Mouse (Mus musculus) adrenal gland, postnatal 4 days (tissue): ENCODE measurements around the gene Kcnq1. TPM values are rescaled to one million over a fixed set of nuclear protein-coding genes. Genes with fewer than 3 reads are reported as not detected.

ENCODE experiments used
- DNase-seq, 2 experiments: peaks; one replicate each; pipeline ENCODE4 v3.0.0; 2021 to 2022; ENCODE audit warnings: low spot score in 2 of 2, mixed read lengths in 2 of 2
- total RNA-seq, 2 experiments: library from RNA; stranded (reverse); gene quantifications; 2 replicates each; pipeline ENCODE4 v1.2.3; 2021

The Kcnq1 gene
- total RNA-seq, 2 experiments from 2014 or later: 3.4 to 5.6 TPM

DNA sequence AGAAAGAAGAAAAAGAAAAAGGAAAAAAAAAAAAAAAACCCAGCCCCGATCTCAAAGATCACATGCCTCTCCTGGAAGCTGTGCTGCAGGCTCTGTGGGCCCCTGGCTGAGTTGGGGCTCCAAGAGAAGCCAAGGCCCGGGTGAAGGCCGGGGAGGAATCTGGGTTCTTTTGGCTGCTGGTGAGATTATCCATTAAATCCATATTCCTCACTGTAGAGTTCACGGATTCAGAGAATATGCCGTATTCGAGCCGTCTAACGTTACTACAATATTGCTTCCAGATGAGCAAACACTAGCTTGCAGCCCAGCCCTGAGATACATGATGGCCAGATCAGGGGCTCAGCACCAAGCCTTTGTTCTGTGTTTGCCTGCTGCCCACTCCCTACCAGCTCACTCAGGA lies 204.7 kb downstream of the Kcnq1 start:
- no peak for DNase-seq

DNA sequence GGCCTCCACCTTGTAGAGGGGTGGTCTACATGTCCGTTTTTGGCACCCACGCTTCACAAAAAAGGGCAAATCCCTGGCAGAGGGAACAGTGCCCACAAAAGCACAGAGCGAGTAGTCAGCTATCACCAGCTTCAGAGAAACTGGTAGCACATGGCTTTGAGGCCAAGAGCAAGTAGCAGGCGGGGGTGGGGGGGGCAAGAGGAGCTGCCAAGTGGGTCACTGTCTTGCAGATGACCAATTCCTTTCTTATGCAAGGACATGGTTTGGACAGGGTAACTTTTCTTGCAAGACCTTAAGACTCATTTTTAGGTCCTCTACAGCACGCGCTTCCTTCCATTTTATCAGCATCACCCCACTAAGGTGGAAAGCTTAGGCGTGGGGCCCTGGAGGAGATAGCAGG lies 205.3 kb downstream of the Kcnq1 start:
- DNase-seq: no peak

DNA sequence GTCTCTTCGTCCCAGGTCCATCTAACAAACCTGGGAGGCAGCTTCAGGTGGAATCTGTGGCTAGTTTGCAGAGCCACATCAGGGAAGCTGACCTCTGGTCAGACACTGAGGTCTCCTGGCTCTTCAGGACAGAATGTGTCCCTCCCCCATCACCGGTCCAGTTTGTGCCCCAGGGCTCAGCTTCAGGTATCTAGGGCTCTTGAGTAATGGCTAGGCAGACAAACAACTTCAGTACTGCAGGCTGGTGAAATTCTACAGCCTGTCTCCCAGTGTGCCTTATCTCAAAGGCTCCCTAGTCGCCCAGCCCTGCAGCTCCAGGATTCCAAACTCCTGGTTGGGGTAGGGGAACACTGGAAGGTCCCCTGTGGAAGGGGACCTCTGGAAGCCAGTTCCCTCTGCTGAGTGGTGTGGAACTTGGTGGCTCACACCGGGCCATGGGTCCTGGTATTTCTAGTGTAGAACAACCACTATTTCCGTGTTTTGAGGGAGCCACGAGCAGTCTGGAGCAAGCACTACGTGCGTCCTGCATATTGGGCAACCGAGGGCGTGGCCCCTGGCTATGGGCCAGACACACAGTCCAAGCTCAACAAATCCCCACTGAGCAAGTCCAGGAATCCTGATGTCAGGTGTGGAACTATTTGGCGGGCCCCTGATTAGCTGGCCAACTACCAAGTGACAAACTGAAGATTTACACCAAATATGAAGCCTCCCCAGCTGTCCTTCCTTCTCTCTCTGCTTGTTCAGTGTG lies 207.6 kb downstream of the Kcnq1 start:
- DNase-seq: peak in 1 of 2 experiments; percentile 31

DNA sequence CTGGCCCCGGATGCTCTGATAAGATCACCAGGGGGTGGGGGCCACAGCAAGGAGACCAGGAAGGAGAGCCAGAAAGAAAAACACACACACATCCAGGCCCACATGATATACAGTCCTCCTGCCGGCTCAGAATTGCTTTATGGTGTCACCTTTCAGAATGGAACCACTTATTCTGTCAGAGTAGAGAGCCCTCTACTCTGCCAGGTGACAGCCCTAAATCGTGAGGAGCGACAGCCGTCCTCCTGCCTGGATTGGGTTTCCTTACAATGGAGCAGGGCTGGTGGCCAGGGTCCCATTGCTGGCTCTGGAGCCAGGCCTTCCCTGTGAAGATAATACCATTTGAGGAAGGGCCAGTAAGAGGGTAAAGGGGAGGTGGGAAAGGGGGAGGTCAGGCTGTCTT lies 212.3 kb downstream of the Kcnq1 start:
- no peak for DNase-seq

DNA sequence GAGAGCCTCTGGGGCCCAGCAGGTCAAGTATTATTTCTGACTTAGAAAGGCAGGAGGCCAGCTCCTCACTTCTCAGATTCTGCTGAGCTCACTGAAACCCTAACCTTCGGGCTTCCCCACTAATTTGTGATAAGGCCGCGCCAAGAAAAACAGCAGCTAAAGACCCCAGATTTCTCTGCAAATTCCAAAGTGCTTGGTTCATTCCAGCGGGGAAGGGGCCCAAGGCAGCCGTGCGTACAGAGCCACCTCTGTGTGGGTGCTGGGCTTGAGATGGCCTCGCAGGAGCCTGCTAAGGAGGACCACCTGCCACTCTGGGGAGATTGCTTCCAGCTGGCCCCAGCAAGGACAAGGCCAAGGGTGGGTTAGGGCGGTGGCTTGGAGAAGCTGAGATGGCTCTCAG lies 214.2 kb downstream of the Kcnq1 start:
- no peak for DNase-seq

DNA sequence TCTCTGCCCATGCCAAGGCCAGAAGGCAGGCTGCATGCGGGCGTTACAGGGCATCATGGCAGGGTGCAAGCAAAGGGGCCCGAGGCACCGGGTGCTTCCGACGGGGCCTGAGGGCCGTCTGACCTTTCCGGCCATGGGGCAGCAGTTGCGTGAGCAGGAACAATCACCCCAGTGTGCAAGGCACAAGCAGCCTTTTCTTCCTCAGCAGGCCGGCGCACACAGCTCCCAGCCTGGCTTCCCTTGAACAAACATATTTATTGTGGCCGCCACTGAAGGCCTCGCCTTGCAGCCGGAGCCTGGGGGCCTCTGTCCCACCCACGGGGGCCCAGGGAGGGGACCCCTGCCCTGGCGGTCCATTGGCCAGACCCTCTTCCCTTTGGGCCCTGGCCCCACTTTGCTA lies 218.9 kb downstream of the Kcnq1 start:
- DNase-seq: no peak

DNA sequence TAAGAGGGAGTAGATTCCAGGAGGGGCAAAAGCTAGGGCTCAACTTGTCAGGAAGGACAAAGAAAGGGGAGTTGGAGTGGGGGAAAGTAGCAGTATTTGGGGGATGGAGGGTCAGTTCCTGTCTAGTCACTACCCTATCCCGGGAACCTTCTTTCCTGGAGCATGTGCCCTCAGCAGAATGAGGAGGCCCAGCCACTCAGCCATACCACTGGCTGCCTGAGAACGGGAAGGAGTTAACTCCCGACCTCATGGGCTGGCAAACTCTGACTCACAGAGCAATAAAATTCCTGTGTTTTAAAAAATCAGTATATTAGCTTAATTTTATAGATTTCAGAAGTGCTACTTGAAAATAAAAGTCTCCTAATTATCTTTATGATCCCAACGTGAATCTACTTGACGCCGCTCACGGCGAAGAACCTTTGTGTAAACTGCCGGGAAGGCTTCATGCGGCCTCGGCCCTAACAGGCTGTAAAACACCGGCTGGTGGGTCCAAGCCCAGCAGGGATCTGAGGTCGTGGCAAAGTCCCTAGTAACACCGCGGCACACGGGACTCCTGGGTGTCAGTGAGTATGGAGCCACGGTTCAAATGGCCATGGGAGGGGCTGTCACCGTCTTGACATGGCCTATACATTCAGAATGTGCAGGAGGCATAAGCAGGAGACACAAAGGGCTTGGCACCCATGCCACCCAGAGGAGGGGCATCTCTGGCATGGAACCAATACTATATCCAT lies 222.2 kb downstream of the Kcnq1 start:
- DNase-seq: no peak

DNA sequence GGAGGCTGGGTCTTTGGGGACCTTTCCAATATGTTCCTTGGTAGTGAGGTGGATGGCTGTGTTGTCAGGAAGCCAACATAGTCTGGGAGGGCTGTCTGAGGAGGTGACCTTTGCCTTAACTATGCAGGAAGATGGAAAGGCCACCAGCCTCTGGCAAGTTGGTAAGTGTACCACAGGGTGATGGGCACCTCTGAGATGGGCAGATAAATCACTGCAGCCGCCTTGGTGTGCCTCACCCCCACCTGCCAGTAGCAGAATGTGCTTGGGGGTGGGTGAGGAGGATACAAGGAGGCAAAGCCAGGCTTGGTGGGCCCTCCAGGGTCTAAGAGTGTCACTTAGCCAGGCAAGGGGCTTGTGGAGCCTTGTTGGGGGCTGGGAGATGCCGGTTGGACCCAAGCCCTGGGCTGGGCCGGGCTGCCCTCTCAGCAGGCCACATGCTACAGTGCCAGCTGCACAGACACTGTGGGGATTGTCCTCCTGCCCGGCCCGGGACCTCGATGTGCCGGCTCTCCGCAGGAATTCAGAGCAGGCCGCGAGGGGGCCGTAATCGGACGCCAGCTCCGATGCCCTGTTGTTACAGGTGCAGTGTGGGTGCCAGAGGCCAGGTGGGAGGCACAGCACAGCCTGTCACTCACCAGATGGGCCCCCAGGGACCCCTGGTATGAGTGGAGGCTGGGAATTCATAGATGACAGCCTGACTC lies 223.1 kb downstream of the Kcnq1 start:
- no peak for DNase-seq

DNA sequence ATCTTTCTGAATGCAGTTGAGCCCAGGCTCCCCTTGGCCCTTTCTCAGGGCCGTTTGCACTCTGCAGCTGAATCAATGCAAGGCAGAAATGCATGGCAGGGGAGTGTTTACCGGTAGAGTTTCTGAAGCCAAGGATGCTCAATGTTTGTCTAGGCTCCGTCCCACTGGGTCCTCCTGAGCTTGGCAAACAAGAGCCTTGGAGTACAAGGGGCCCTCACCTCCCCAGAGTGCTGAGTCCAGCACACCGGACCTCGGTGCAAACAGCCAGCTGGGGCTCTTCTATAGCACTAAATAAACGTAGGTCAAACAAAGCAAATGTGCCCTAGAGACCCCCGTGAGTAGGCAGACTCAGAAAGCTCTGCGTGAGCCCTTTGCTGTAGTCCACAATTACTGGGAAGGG lies 226.9 kb downstream of the Kcnq1 start:
- no peak for DNase-seq

DNA sequence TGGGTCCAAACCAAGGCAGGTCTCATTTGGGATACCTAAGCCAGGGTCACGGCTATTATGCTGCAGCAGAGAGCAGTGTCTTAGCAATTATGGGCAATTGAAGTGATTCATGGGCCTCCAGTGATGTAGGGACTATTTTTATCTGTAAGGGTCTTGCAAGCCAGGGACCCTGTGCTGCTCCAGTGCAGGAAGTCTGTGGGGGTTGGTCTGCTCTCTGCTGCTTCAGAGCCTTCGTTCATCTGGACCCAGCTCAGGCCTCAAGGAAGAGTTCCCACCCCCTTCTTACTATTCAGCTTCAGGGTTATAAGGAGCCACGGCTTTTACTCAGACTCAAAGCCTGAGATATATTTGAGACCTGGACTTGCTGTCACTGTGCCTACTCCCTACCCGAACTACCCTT lies 227.4 kb downstream of the Kcnq1 start:
- no peak for DNase-seq

DNA sequence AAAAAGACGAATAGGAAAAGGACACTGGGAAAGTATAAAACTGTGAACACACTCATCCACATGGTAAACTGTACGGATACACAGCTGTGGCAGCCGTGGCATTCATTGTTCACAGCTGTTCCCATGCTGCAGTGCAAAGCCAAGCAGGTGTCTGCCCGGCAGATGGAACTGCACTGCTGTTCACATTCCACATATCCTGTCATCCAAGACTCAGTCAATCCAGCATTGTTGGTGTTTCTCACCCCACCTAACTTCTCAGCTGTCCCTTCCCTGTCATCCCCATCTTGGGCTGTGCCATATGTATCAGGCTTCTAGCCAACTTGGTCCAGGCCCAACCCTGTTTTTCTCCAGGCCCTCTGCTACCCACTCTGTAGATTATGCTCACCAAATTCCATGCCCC lies 232.5 kb downstream of the Kcnq1 start:
- no peak for DNase-seq

DNA sequence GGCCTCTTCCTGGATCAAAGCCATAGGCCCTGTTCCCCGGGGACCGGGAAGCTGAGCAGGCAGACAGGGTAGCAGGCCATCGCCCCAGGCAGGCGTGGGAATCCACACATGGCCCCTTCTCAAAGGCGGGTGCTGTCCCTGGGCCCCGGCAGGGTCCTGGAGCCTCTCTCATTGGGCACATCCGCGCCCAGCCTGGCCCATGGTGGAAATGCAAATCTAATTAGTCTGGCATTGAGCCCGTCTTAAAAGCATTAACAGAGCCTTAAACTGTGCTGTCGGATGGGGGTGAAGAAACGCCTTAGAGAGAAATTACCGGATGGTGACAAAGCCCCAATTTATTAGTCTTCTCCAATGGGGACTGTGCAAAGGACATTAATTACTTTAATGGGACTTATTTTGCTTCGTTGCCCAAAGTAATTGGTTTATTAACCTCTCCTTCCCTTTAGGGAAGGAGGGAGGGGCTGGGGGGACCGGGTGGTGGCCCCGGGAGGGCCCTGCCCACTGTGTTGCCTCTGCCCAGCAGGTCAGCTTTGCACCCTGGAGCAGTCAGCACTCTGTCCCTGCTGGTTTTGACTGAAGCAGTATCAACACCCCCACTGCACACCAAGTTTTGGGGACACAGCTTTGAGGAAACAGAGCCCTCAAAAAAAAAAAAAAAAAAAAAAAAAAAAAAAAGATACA lies 234.6 kb downstream of the Kcnq1 start:
- no peak for DNase-seq

DNA sequence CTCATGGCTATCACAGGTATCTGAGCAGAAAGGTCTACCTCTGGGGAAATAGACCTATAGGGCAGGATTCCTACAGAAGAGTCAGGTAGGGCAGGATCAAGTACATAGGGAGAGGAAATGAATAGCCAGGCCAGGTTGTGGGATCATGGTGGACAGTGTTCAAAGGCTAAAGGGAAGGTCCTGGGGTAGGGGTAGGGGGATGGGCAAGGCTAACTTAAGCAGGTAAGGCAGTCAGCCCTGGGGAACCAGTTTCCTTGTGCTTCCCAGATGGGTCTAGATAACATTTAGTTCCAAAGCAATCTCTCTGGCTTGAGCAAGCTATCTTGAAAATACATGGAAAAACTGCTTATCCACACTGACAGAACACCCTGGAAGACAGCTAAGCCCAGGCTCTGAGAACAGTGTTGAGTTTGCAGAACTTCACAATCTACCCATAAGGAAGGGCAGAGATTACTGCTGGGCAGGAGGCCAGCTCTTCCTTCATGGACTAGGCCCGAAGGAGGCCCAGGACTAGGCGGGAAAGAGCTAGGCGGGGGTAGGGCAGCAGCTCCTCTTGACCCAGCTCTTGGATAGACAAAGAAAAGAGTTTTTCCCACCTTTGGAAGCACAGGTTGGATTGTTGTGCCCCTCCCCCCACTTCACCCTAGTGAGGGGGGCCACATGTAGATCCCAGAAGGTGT lies 235.3 kb downstream of the Kcnq1 start:
- no peak for DNase-seq

DNA sequence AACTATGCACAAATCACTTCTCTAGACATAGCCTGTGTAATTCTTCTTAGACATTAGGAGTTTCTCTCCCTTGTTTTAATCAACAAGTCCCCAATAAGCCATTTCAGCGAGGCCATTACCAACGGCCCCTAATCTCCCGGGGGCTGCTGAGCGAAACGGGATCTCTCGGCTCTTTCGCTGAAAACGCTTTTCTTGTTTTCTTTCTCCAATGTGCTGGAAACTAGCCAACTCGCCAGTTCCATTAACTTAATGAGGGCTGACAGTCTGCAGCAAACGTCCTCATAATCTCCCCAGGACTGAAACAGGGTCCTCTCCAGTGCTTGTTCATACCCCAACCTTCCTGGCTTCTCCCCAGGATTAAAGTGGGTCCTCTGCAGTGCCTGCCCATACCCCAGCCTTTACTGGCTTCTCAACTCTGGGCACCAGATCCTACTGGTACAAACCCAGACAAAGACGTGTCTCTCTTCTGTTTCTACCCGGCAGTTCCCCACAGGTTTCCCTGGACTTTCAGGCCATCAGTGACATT lies 237.7 kb downstream of the Kcnq1 start:
- no peak for DNase-seq

DNA sequence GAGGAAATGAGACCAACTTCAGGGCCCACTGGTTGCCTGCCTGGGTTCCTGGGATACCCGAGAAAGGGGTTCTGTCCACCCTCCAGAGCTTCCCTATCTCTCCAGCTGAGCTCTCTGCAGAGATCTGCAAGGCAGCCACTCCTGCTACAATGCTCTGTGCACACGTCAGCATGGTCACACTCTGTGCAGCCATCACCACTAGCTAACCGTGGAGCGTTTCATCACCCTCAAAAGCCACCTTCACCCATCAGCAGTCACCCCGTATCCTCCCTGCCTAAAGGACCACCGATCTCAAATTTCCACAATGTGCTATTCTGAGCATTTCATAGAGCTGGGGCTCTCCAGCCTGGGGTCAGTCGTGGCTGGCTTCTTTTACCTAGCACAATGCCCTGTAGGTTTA lies 243.1 kb downstream of the Kcnq1 start:
- DNase-seq: no peak

DNA sequence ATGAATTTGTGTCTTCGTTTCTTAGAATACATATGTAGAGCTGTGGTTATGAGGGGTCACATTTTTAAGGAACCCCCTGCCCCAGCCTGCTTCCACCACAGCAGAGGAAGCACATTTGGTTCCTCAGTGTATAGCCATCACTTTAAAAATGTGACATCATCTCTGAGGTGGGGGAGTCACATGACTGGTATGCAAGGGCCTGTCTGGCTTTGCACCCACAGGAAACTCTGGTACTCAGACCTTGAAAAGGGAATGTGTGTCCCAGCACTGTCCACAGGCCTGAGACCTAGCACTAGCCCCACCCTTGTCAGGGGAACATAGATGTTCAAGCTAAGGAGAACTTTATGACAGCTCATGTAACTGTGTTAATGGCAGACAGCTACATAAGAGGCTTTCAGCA lies 243.7 kb downstream of the Kcnq1 start:
- no peak for DNase-seq

DNA sequence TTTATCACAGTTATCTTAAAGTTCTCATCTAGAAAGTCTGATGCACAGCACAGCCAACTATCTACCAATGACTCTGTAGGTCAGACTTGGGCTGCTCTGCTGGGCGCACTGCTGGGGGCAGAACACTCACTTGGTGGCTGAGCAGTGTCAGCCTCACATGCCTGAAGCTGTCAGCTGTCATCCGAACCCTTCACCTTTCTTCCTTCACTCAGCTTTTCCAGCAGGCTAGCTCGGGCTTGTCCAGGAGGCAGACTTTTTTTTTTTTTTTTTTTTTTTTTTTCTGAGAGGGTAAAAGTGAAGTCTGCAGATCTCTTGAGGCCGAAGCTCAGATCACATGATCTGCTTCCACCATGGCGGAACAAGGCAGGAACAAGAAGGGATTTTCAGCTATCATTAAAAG lies 249.7 kb downstream of the Kcnq1 start:
- DNase-seq: no peak

DNA sequence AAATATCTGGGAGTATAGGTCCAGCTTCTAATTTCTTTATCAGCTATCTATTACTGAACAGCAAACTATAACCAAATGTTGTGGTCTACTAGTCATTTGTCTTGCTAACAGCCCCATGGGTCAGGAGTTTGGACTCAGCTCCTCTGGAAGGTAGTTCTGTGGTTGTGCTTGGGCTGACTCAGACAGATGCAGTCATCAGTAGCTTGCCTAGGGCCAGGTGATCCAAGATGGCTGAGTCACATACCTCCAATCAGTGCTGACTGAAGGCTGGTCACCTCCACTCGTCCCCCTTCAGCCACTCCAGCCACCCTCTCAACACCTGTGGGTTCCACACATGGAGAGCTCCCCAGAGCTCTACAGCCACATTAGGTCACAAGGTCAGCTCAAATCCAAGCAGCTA lies 250.9 kb downstream of the Kcnq1 start:
- no peak for DNase-seq

DNA sequence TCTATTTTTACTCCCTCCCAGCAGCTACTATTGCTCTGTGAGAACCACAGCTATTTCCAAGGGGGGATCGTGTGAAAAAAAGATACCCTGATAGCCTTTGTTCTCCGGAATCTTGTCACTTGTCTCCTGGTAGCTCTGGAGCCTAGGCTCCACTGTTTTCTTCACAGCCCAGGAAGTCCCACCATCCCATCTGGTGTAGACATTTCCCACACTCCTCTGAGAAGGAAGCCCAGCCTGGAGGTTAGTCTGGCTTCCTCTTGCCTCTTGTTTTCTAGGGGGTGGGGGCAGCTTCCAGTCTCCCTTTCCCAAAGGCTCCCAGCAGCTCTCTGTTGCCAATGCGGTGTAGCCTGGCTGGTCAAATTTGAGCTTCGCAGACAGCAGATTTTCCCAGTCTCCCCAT lies 251.7 kb downstream of the Kcnq1 start:
- DNase-seq: no peak

DNA sequence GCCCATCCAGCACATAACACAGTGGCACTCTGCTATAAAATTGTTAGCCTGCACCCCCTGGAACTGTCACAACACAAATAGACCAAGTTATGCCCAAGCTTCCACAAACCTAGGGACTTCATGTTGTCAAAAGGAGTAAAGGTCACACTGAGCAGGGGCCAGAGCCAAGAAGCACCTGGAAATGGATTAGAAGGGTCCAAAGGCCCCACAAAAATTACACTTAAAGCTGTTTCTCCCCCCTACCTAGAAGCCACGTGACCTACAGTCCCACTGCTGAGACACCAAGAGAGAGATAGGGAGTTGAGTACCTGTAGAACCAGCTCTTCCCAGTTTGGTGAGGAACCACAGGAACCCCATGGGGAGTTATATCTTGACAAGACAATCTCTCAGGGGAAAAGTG lies 253.6 kb downstream of the Kcnq1 start:
- DNase-seq: no peak

DNA sequence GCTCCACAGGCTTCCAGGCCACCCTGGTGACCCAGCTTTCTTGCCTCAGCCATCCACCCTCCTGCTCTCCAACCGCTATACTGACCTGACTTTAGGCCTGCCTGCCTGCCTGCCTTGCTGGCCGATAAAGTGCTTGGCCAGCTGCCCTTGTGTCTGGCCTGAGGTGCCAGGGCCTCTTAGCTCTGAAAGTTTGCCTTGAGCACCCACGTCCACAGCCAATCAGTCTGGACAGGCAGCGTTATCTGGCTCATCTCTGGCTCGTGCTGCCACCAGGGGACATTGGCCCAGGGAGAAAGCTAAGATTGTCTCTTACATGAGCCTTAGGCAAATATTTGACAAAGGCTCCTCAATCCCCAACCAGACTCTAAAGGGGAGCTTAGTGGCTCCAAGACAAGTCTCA lies 254.6 kb downstream of the Kcnq1 start:
- no peak for DNase-seq
